Mouse (Mus musculus): ENCODE data around the gene P4hb.

P4hb gene

GRCm38 (mm10) chr11:120545964-120546363, 27.1 kb downstream of the P4hb start:
- intact Hi-C loops (cut with DNase I) = no loop called here

GRCm38 (mm10) chr11:120542376-120542775, 30.7 kb downstream of the P4hb start:
- intact Hi-C loops (cut with DNase I) = no loop called here

GRCm38 (mm10) chr11:120541907-120542306, 31.1 kb downstream of the P4hb start:
- intact Hi-C loops (cut with DNase I) = no loop called here

GRCm38 (mm10) chr11:120539285-120540014, 33.6 kb downstream of the P4hb start:
- intact Hi-C loops (cut with DNase I) = no loop called here

GRCm38 (mm10) chr11:120538955-120539284, 34.1 kb downstream of the P4hb start:
- intact Hi-C loops (cut with DNase I) = no loop called here

- intact Hi-C loops (cut with DNase I) = no loop called here
These were observed 34.6 kb downstream of the P4hb start for GRCm38 (mm10) chr11:120538485-120538884.

GRCm38 (mm10) chr11:120535804-120536203, 37.2 kb downstream of the P4hb start:
- intact Hi-C loops (cut with DNase I) = no loop called here

GRCm38 (mm10) chr11:120535145-120535544, 37.9 kb downstream of the P4hb start:
- intact Hi-C loops (cut with DNase I) = no loop called here

- intact Hi-C loops (cut with DNase I) = no loop called here
These were observed 39.0 kb downstream of the P4hb start for GRCm38 (mm10) chr11:120534093-120534492.

- intact Hi-C loops (cut with DNase I) = no loop called here
These were observed 41.4 kb downstream of the P4hb start for GRCm38 (mm10) chr11:120531646-120532045.

GRCm38 (mm10) chr11:120530085-120530964, 42.7 kb downstream of the P4hb start, which contains the start of gene Gcgr:
Gene Gcgr (plus strand): TSS chr11:120530699.
- intact Hi-C loops (cut with DNase I) = no loop called here

- intact Hi-C loops (cut with DNase I) = no loop called here
These were observed 44.1 kb downstream of the P4hb start for GRCm38 (mm10) chr11:120528903-120529302.

- intact Hi-C loops (cut with DNase I) = no loop called here
These were observed 45.2 kb downstream of the P4hb start for GRCm38 (mm10) chr11:120527690-120528354.

- intact Hi-C loops (cut with DNase I) = no loop called here
These were observed 47.1 kb downstream of the P4hb start for GRCm38 (mm10) chr11:120525959-120526358.

GRCm38 (mm10) chr11:120522581-120522980, 50.5 kb downstream of the P4hb start:
- intact Hi-C loops (cut with DNase I) = no loop called here

- intact Hi-C loops (cut with DNase I) = no loop called here
These were observed 52.0 kb downstream of the P4hb start for GRCm38 (mm10) chr11:120520967-120521540.

GRCm38 (mm10) chr11:120520498-120520897, 52.6 kb downstream of the P4hb start:
- intact Hi-C loops (cut with DNase I) = no loop called here

GRCm38 (mm10) chr11:120519738-120520137, 53.3 kb downstream of the P4hb start:
- intact Hi-C loops (cut with DNase I) = loop anchor here (5.0 kb wide), 2 partner anchors 53 to 93 kb away; partner anchors contain the start of gene P4hb

- intact Hi-C loops (cut with DNase I) = loop anchor here (5.0 kb wide), 2 partner anchors 54 to 94 kb away; partner anchors contain the start of gene P4hb
These were observed 54.5 kb downstream of the P4hb start for GRCm38 (mm10) chr11:120518558-120518957.

- intact Hi-C loops (cut with DNase I) = loop anchor here (5.0 kb wide), 2 partner anchors 54 to 94 kb away; partner anchors contain the start of gene P4hb
These were observed 55.0 kb downstream of the P4hb start for GRCm38 (mm10) chr11:120518027-120518426.

- intact Hi-C loops (cut with DNase I) = loop anchor here (5.0 kb wide), 2 partner anchors 55 to 95 kb away; partner anchors contain the start of gene P4hb
These were observed 55.9 kb downstream of the P4hb start for GRCm38 (mm10) chr11:120517147-120517546.
